Mouse (Mus musculus) cerebellum, adult 2 months (tissue): Measurements from ENCODE around the gene Kcnip1. TPM values are rescaled to one million over a fixed set of nuclear protein-coding genes. Genes with fewer than 3 reads are reported as not detected.

Source experiments
- DNase-seq, 2 experiments: peaks; one replicate each; pipeline ENCODE4 v3.0.0; 2021
- H3K27ac ChIP-seq: fragments of 200-500 bp; 2 replicates; pipeline ENCODE4 v1.5.1; 2012; ENCODE audit warnings: low read length, control low read depth, inconsistent platforms; ENCODE audit not compliant: insufficient read depth
- H3K27me3 ChIP-seq: fragments of 200-500 bp; 2 replicates; pipeline ENCODE4 v1.6.1; 2012; ENCODE audit warnings: inconsistent platforms, mild to moderate bottlenecking, low read length, moderate library complexity; ENCODE audit not compliant: control insufficient read depth, insufficient read depth
- H3K4me1 ChIP-seq: fragments of 200-500 bp; 2 replicates; pipeline ENCODE4 v1.6.1; 2011; ENCODE audit warnings: low read length; ENCODE audit not compliant: control insufficient read depth, insufficient read depth
- H3K4me3 ChIP-seq: fragments of 200-500 bp; replicated peaks from 2 replicates; pipeline ENCODE3; 2011; ENCODE audit warnings: mild to moderate bottlenecking, low read depth, low read length, control low read depth; ENCODE audit not compliant: insufficient read depth
- CTCF ChIP-seq: fragments of 200-500 bp; IDR thresholded peaks from 2 replicates; pipeline ENCODE4 v1.5.1; 2011; ENCODE audit warnings: low read depth, mild to moderate bottlenecking, control low read depth, low read length, moderate library complexity, borderline replicate concordance; ENCODE audit not compliant: insufficient read depth
- POLR2A ChIP-seq: fragments of 200-500 bp; IDR thresholded peaks from 2 replicates; pipeline ENCODE4 v1.6.1; 2011; ENCODE audit warnings: low read length, control low read depth, borderline replicate concordance; ENCODE audit not compliant: insufficient read depth
- WGBS: fragments of 180-500 bp; shearing (Covaris S2); methylation state at CpG from one replicate; pipeline ENCODE4 v1.1.7; 2018; 5-methylcytosine and 5-hydroxymethylcytosine counted together
- polyA plus RNA-seq: library from polyadenylated mRNA; depleted of rRNA; stranded (reverse); fragments of >200 nt; gene quantifications from 2 replicates; pipeline ENCODE4 v1.2.3, GENCODE M21; 2012

Kcnip1 gene
- polyA plus RNA-seq, 1 experiment: 78.8 TPM

GRCm38 (mm10) chr11:33701958-33702459 lies 290.9 kb downstream of the Kcnip1 start:
- Histone ChIP-seq H3K4me1 (no peaks in the 10 kb centered on the region), H3K4me3 (no peak overlapping the region), H3K27me3 (no peaks in the 10 kb centered on the region; the same call in 1 of the 2 replicates), H3K27ac (no peak overlapping the region)
- no peak for TF ChIP-seq POLR2A
- TF ChIP-seq CTCF: no peak
- 50% methylated on average over 2 of the region's 2 CpGs for WGBS
- DNase-seq: no peak

- DNase-seq: no peak
- WGBS: 77% methylated on average over 1 of the region's 1 CpGs
- Histone ChIP-seq H3K4me1 (no peaks in the 10 kb centered on the region), H3K27ac (no peak overlapping the region), H3K4me3 (no peak overlapping the region), H3K27me3 (no peaks in the 10 kb centered on the region; the same call in 1 of the 2 replicates)
- no peak for TF ChIP-seq CTCF
Observed at GRCm38 (mm10) chr11:33701236-33701957, 291.6 kb downstream of the Kcnip1 start.

- no peak overlapping the region for H3K4me3 ChIP-seq
- 57% methylated on average over 4 of the region's 4 CpGs for WGBS
- no peak for DNase-seq
- no peaks in the 10 kb centered on the region for H3K4me1 ChIP-seq
- TF ChIP-seq CTCF: no peak
- TF ChIP-seq POLR2A: no peak
- no peaks in the 10 kb centered on the region; the same call in 1 of the 2 replicates for H3K27me3 ChIP-seq
- H3K27ac ChIP-seq: no peak overlapping the region
Observed at GRCm38 (mm10) chr11:33700725-33701124, 292.2 kb downstream of the Kcnip1 start.

GRCm38 (mm10) chr11:33690181-33690580 lies 302.8 kb downstream of the Kcnip1 start:
- Histone ChIP-seq H3K27ac (no peak overlapping the region), H3K27me3 (no peaks in the 10 kb centered on the region), H3K4me3 (no peak overlapping the region), H3K4me1 (no peaks in the 10 kb centered on the region)
- TF ChIP-seq POLR2A: no peak
- no peak for TF ChIP-seq CTCF
- WGBS: 86% methylated on average over 3 of the region's 3 CpGs
- no peak for DNase-seq

GRCm38 (mm10) chr11:33685904-33686303 lies 307.0 kb downstream of the Kcnip1 start:
- Histone ChIP-seq H3K27me3 (no peaks in the 10 kb centered on the region; the same call in 1 of the 2 replicates), H3K4me3 (no peak overlapping the region), H3K27ac (no peak overlapping the region), H3K4me1 (no peaks in the 10 kb centered on the region)
- no peak for TF ChIP-seq POLR2A
- TF ChIP-seq CTCF: no peak
- WGBS: 7% methylated on average over 3 of the region's 3 CpGs
- peak; percentile 56 to 64 for DNase-seq

GRCm38 (mm10) chr11:33680151-33680550 lies 312.8 kb downstream of the Kcnip1 start:
- 7% methylated on average over 15 of the region's 15 CpGs for WGBS

GRCm38 (mm10) chr11:33670105-33670965 lies 322.6 kb downstream of the Kcnip1 start:
- H3K4me3 ChIP-seq: no peak overlapping the region
- DNase-seq: no peak
- H3K27me3 ChIP-seq: no peaks in the 10 kb centered on the region
- 77% methylated on average over 10 of the region's 10 CpGs for WGBS
- no peaks in the 10 kb centered on the region for H3K4me1 ChIP-seq
- no peak overlapping the region for H3K27ac ChIP-seq
- TF ChIP-seq POLR2A: no peak
- no peak for TF ChIP-seq CTCF

More at GRCm38 (mm10) chr11:33680151-33680550, 312.8 kb downstream of the Kcnip1 start:
- Histone ChIP-seq H3K4me1 (no peaks in the 10 kb centered on the region; the same call in 1 of the 2 replicates), H3K4me3 (no peak overlapping the region), H3K27me3 (no peaks in the 10 kb centered on the region; the same call in 1 of the 2 replicates), H3K27ac (no peak overlapping the region)
- TF ChIP-seq POLR2A (no peak), CTCF (no peak)
- no peak for DNase-seq

GRCm38 (mm10) chr11:33668376-33668775 lies 324.6 kb downstream of the Kcnip1 start:
- H3K27me3 ChIP-seq: no peaks in the 10 kb centered on the region
- 56% methylated on average over 6 of the region's 6 CpGs for WGBS
- DNase-seq: no peak
- H3K4me3 ChIP-seq: no peak overlapping the region
- no peak for TF ChIP-seq CTCF
- TF ChIP-seq POLR2A: no peak
- no peaks in the 10 kb centered on the region for H3K4me1 ChIP-seq
- no peak overlapping the region for H3K27ac ChIP-seq
